Mouse (Mus musculus) Patski (cell line): ENCODE data around the gene Obscn. TPM values are rescaled to one million over a fixed set of nuclear protein-coding genes. Genes with fewer than 3 reads are reported as not detected.
A peak's percentile ranks its signal among the peaks of the same experiment; 100 is the strongest.

Experiments
- ATAC-seq: fragments of 100-300 bp; one replicate; pipeline ENCODE4 v1.8.0; 2021
- CTCF ChIA-PET: fragments of 350-600 bp; sonication (Branson Sonifier 250); formaldehyde crosslinking; loops from one replicate; lab custom pipeline; 2022; ENCODE audit warnings: inconsistent platforms; lab: Charles Lee
- POLR2A ChIA-PET: fragments of 350-600 bp; sonication (Branson Sonifier 250); formaldehyde crosslinking; loops from one replicate; lab custom pipeline; 2022; ENCODE audit warnings: antibody characterized with exemption, inconsistent platforms; lab: Charles Lee
- DNase-seq: peaks from one replicate; pipeline ENCODE4 v3.0.0-alpha.2; 2011; ENCODE audit warnings: low read depth, low spot score
- H3K27me3 ChIP-seq: fragments of 371-371 bp; one replicate; pipeline ENCODE4 v1.5.1; 2021
- CTCF ChIP-seq: fragments of 100-300 bp; IDR thresholded peaks from one replicate; pipeline ENCODE4 v1.5.1; 2021
- in situ Hi-C: fragments of 300-500 bp; cut with MboI; formaldehyde crosslinking; loops from 3 replicates; pipeline ENCODE4 v1.11.1; 2018; ENCODE audit warnings: low pct_unique_long_range_greater_than_20kb, mixed read lengths
- polyA plus RNA-seq: library from polyadenylated mRNA; unstranded; gene quantifications from one replicate; pipeline ENCODE4 v1.2.3, GENCODE M21; 2021

Obscn gene
- polyA plus RNA-seq, 1 experiment from 2014 or later, result 0.06 TPM

DNA sequence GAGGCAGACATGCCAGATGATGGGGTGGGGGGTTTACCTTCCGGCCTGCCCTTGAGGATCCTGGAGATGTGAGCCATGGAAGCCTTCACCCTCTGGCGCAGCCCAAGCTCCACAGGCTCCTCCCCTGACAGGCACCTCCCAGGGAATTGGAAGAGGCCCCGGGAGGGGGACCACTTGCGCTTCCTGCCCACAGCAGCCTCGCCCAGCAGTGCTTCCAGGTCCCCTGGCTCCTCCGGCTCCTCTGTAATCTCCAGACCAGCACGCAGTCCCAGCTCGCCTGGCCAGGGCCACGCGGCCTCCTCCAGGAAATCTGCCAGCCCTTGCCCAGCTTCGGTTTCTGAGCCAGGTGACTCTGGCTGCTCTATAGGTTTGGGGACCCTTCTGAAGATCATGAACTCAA lies 137.0 kb downstream of the Obscn start:
- peaks cover 16% of the 10 kb centered on the region for H3K27me3 ChIP-seq
- no peak for ATAC-seq
- TF ChIP-seq CTCF, result no peak

DNA sequence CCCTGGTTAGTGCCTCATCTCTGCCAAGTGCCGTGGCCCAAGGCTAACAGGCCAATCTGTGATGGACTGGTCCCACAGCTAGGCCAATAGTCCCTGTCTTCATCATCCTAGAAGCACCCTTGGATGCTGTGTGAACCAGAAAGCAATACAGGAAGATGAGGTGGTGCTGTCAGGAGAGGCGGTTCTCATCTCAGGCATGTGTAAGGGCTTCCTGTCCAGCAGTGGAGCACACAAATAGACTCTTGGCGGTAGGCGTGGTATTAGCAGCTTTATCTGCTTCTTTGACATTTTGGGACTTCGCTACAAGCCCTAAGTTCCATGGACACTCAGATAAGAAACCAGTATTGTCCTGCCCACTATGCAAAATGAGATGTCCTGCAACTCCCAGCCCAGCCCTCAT lies 138.7 kb downstream of the Obscn start:
- no peak for ATAC-seq
- no peak for TF ChIP-seq CTCF
- DNase-seq, result no peak
- POLR2A ChIA-PET, result no interaction called here
- peaks cover 16% of the 10 kb centered on the region for H3K27me3 ChIP-seq
- CTCF ChIA-PET, result no interaction called here
- in situ Hi-C loops, result no loop called here

More for the DNA sequence above, 137.0 kb downstream of the Obscn start:
- no peak for DNase-seq
- CTCF ChIA-PET, result no interaction called here
- in situ Hi-C loops, result no loop called here
- POLR2A ChIA-PET, result no interaction called here

DNA sequence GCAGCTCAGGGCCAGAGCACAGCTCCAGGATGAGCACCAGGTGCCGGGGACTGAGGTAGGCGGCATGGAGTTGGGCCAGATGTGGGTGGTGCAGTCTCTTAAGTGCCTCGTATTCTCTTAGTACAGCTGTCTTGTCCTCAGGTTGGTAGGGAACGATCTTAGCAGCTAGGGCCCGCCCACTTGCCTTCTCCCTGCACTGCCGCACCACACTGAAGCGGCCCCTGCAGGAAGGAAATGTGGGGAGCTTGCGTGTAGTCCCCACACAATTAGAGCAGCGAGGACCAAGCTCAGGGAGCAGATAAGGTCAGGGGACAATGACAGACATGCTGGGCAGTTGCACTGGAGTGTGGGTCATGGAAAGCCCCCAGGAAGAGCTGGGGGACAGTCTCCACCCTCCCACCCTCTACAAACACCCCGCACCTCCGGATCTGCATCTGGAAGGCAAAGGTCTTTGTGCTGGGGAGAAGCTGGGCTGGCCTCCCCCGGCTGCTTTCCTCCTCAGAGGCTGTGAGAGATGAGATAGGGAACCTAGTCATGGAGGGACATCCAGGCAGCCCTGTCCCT lies 140.3 kb downstream of the Obscn start:
- peaks cover 13% of the 10 kb centered on the region for H3K27me3 ChIP-seq
- POLR2A ChIA-PET, result no interaction called here
- DNase-seq (no peak), ATAC-seq (no peak)
- no peak for TF ChIP-seq CTCF
- in situ Hi-C loops, result no loop called here
- CTCF ChIA-PET, result no interaction called here

DNA sequence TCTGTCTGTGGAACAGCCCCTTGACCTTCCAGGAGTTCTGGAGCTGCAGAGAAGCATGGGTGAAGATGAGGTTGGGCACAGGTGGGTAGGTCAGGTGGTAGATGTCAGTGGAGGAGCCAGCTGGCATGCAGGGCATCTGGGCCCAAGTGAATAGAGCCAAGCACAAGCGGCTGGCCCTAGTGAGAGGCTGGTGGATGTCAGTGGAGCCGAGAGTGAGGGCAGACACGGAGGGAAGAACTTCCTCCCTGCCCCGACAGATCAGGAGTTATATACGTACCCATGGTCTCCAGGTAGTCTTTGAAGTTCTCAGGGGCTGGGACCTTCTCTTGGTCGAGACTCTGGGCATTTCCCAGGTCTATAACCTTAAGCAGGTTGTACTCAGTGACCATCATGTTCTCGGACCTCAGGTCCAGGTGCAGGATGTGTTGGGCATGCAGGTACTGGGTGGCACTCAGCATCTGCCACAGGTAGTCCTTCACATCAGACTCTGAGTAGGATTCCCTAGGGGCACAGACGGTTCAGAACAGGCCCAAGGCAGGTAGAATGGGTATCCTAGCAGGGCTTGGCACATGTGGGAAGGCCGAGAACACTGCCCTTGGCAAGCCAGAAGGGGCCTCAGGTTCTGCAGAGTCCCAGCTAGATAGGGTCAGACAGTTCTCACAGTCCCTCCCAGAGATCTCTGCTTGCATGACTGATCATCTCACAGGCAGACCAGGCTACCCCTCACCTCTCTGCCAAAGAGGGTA lies 141.0 kb downstream of the Obscn start:
- CTCF ChIA-PET, result no interaction called here
- in situ Hi-C loops, result no loop called here
- no peak for TF ChIP-seq CTCF
- H3K27me3 ChIP-seq, result peaks cover 7% of the 10 kb centered on the region
- DNase-seq, result no peak
- POLR2A ChIA-PET, result no interaction called here
- ATAC-seq, result no peak

DNA sequence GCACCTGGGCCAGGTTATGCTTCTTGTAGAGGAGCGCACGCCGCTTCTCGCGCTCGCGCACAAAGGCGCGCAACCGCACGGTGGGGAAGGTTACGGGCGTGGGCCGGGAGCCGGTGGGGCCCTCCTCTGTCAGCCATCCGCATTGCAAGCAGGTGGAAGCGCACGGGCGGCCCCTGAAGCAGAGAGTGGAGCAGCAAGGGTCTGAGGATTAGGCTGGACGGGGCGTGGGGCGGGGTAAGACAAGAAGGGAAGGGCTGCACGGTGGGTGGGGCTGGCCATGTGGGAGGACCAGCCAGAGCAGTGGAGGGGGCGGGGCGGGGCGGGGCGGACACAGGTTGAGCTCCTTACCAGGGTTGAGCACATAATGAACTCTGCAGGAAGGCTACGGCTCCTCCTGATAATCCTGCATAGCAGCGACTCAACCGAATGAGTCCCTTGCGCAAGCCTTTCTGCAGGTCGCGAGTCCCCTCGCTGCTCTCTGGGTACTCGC lies 141.8 kb downstream of the Obscn start:
- peaks cover 3% of the 10 kb centered on the region for H3K27me3 ChIP-seq
- POLR2A ChIA-PET, result no interaction called here
- ATAC-seq, result no peak
- DNase-seq, result no peak
- TF ChIP-seq CTCF, result no peak
- in situ Hi-C loops, result no loop called here
- CTCF ChIA-PET, result no interaction called here

DNA sequence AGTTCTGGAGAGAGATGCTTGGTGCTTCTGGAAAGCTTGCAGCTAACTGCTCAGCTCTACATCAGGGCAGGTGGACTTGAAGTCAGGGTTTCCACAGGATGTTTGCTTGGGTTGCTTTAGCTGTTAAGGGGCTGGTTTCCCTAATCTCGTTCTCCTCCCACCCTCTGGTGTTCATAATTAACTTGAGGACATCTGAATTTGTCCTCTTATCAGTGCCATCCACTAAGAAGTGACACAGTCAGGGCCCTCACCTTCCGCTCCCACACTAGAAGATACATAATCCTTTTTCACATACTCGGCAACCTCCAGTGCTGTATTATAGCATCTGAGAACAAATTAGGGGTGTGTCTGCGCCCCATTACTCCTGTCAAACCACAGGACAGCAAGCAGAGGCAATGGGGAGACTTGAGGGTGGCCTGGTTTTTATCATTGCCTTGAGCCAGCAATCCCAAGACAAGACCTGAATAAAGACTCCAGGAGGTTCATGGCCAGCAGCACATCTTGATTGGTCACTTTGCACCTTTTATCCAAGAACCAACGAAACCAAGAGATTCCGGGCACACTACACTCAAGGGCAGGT lies 143.0 kb downstream of the Obscn start:
- TF ChIP-seq CTCF, result no peak
- ATAC-seq (no peak), DNase-seq (no peak)
- ChIA-PET POLR2A (no interaction called here), CTCF (no interaction called here)
- H3K27me3 ChIP-seq, result no peaks in the 10 kb centered on the region
- in situ Hi-C loops, result no loop called here

DNA sequence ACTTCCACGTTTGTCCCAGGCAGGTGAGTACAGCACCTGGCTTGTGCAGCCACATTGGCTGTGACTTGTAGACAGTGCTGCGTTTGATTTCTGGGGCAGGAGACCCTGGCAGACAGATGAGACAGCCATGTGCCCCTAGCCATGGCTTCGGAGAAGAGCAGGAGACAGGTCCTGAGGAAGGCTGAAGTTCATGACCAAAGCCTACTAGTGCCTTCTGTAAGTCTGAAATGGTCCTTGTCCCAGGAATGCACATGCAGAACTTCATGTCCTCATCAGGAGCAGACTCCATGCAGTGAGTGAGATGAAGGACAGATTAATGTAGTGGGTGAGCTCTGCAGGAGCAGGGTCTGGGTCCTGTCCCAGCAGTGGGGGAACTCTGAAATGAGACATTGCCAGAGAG lies 144.3 kb downstream of the Obscn start:
- in situ Hi-C loops, result no loop called here
- no peak for TF ChIP-seq CTCF
- no peak for ATAC-seq
- no peak for DNase-seq
- H3K27me3 ChIP-seq, result no peaks in the 10 kb centered on the region
- POLR2A ChIA-PET, result no interaction called here
- CTCF ChIA-PET, result no interaction called here

DNA sequence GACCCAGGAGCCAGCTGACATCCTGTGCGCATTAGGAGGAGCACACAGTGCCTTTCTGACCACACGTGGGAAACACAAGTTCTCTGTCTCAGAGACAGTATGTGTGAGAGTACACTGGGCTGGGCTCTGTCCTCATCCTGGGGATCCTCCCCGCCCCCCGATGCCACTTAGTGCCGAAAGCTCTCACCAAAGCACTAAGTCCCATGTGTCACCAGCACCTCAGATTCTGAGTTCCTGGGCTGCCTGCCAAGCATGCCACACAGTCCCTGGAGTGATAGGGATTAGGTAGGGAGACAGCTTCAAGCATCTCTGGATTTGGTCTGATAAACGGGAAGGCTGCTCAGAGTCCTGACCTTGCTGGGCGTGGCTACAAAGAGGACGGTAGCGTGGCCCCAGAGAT lies 145.4 kb downstream of the Obscn start:
- in situ Hi-C loops, result no loop called here
- TF ChIP-seq CTCF, result no peak
- CTCF ChIA-PET, result no interaction called here
- ATAC-seq, result no peak
- no peak for DNase-seq
- no peaks in the 10 kb centered on the region for H3K27me3 ChIP-seq
- POLR2A ChIA-PET, result no interaction called here

DNA sequence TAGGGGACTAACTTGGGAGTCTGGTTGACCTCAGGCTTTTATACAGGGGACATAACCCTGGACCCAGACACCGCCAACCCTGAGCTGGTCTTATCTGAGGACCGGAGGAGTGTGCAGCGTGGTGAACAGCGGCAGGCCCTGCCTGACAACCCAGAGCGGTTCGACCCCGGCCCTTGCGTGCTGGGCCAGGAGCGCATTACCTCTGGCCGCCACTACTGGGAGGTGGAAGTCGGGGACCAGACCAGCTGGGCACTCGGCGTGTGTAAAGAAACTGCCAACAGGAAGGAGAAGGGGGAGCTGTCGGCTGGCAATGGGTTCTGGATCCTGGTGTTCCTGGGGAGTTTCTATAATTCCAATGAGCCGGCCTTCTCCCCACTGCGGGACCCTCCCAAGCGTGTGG lies 146.1 kb downstream of the Obscn start:
- ATAC-seq (peak; percentile 27), DNase-seq (no peak)
- no peak for TF ChIP-seq CTCF
- CTCF ChIA-PET, result no interaction called here
- in situ Hi-C loops, result no loop called here
- no peaks in the 10 kb centered on the region for H3K27me3 ChIP-seq
- POLR2A ChIA-PET, result no interaction called here

DNA sequence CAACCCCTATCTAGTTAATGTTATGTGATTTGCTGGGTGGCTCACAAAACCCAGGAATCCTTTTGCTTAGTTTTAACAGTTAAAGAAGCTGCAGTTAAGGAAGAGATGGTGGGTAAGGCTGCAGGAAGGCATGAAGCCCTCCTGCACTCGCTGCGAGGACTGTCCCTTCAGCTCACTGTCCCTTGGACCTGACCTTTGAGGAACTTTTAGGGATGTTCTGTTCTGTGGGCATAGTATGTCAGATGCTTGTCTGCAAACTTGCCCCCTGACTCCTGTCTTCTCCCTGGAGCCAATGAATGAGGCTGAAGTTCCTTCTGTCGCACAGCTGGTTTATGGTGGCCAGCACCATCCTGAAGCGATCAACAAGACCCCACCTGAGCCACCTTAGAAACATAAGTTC lies 147.0 kb downstream of the Obscn start:
- ChIA-PET CTCF (no interaction called here), POLR2A (interaction anchor here (1.0 kb wide), 1 partner anchor 11 kb away, joined by 4 read pairs; the partner anchor contains the start of gene Trim11)

DNA sequence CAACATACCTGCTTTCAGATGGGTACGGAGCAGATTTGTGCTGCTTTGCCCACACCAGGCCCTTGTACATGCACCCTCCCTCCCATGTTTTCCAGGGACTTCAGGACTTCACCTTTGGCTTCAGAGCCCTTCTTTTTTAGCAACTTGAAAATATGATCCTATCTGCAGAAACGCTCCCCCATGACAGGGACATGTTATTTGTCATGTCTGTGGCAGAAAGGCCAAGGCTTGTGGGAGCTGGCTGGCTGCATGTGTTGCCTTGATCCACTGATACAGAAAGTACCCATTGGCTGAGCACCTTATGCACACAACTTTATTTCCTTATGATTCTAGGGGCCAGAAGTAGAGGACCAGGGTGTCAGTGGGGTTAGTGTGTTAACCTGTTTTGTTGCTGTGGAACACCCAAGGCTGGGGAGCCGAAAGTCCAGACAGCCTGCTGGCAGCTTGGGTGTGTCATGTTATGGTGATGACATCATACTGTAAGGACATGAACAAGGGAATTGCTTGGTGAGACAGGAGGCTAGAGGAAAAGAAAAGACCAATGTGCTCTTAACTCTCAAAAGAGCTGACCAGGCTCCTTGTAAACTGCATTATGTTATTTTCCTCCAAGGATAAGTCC lies 150.8 kb downstream of the Obscn start:
- CTCF ChIA-PET, result no interaction called here
- DNase-seq, result no peak
- in situ Hi-C loops, result no loop called here
- no peak for TF ChIP-seq CTCF
- H3K27me3 ChIP-seq, result no peaks in the 10 kb centered on the region
- ATAC-seq, result no peak
- POLR2A ChIA-PET, result no interaction called here

More for the DNA sequence above, 147.0 kb downstream of the Obscn start:
- ATAC-seq (no peak), DNase-seq (no peak)
- no peaks in the 10 kb centered on the region for H3K27me3 ChIP-seq
- TF ChIP-seq CTCF, result no peak
- in situ Hi-C loops, result no loop called here
